Mouse (Mus musculus) bone marrow macrophage, adult 2 months (primary cell): Measurements from ENCODE around the gene Taldo1.

Source experiments
- CTCF ChIP-seq: IDR thresholded peaks from 2 replicates; pipeline ENCODE4 v1.5.1; 2012; ENCODE audit warnings: low read depth, mild to moderate bottlenecking, low read length, moderate library complexity
- POLR2A ChIP-seq: IDR thresholded peaks from 2 replicates; pipeline ENCODE4 v1.6.1; 2012; ENCODE audit warnings: mild to moderate bottlenecking, low read depth, low read length, borderline replicate concordance

GRCm38 (mm10) chr7:141394158-141394557 lies 2.2 kb downstream of the Taldo1 start:
- TF ChIP-seq CTCF (no peak), POLR2A (no peak)
